Mouse (Mus musculus): ENCODE results near the gene Glis3. TPM values are rescaled to one million over a fixed set of nuclear protein-coding genes. Genes with fewer than 3 reads are reported as not detected.

Glis3 gene
- polyA plus RNA-seq, 1 experiment from 2014 or later, result 3.8 TPM

GRCm38 (mm10) chr19:28382168-28382911 is 297.5 kb downstream of the Glis3 start:
- Histone ChIP-seq H3K9ac (replicated peaks) (no peak overlapping the region), H3K27ac (no peak overlapping the region), H3K4me2 (no peak overlapping the region), H3K36me3 (no peaks in the 10 kb centered on the region), H3K4me1 (replicated peaks) (peaks cover 14% of the 10 kb centered on the region), H3K4me3 (replicated peaks) (no peak overlapping the region), H3K27me3 (no peaks in the 10 kb centered on the region), H3K9me3 (no peaks in the 10 kb centered on the region)
- WGBS, result 53% methylated on average over 10 of the region's 10 CpGs
- ATAC-seq (ENCODE audit: insufficient number of reproducible peaks, insufficient read depth, low FRiP score, low TSS enrichment, low read depth), result no peak

- Histone ChIP-seq H3K4me1 (replicated peaks) (peaks cover 22% of the 10 kb centered on the region), H3K4me3 (replicated peaks) (no peak overlapping the region), H3K36me3 (no peaks in the 10 kb centered on the region), H3K27ac (no peak overlapping the region), H3K9me3 (no peaks in the 10 kb centered on the region), H3K27me3 (no peaks in the 10 kb centered on the region), H3K9ac (replicated peaks) (no peak overlapping the region), H3K4me2 (no peak overlapping the region)
- WGBS, result 69% methylated on average over 9 of the region's 9 CpGs
- ATAC-seq (ENCODE audit: insufficient number of reproducible peaks, insufficient read depth, low FRiP score, low TSS enrichment, low read depth), result no peak
These were observed 298.4 kb downstream of the Glis3 start for GRCm38 (mm10) chr19:28381441-28381840.

- H3K9ac ChIP-seq (replicated peaks), result no peak overlapping the region
- no peaks in the 10 kb centered on the region for H3K9me3 ChIP-seq
- WGBS, result 54% methylated on average over 9 of the region's 9 CpGs
- no peak overlapping the region for H3K27ac ChIP-seq
- H3K36me3 ChIP-seq, result no peaks in the 10 kb centered on the region
- no peaks in the 10 kb centered on the region for H3K27me3 ChIP-seq
- H3K4me1 ChIP-seq (replicated peaks), result peaks cover 28% of the 10 kb centered on the region
- ATAC-seq (ENCODE audit: insufficient number of reproducible peaks, insufficient read depth, low FRiP score, low TSS enrichment, low read depth), result no peak
- H3K4me2 ChIP-seq, result no peak overlapping the region
- H3K4me3 ChIP-seq (replicated peaks), result no peak overlapping the region
These were observed 299.1 kb downstream of the Glis3 start for GRCm38 (mm10) chr19:28380691-28381262.

GRCm38 (mm10) chr19:28377788-28378295 is 302.0 kb downstream of the Glis3 start:
- Histone ChIP-seq H3K9me3 (no peaks in the 10 kb centered on the region), H3K4me2 (no peak overlapping the region), H3K27ac (no peak overlapping the region), H3K4me1 (replicated peaks) (peaks cover 29% of the 10 kb centered on the region), H3K36me3 (no peaks in the 10 kb centered on the region), H3K4me3 (replicated peaks) (no peak overlapping the region), H3K27me3 (no peaks in the 10 kb centered on the region), H3K9ac (replicated peaks) (no peak overlapping the region)
- WGBS, result 76% methylated on average over 5 of the region's 5 CpGs
- no peak for ATAC-seq (ENCODE audit: insufficient number of reproducible peaks, insufficient read depth, low FRiP score, low TSS enrichment, low read depth)

DNA sequence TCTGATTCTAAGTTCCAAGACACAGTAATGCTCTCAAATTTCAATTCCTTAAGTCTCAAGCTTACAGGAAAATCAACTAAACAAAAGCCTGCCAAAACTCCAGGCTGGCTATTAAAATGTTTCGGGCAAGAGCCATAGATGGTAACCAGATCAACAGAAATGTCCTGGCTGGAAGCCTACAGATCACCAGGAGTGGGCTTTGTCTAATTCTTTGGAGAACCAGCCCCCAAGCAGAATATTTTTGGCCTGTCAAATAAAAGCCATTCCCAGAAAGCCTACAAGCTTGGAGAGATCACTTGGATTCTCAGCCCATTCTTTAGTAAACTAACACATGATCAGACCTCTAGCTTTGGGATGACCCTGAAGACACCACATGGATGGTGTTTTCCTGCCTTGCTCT is 303.5 kb downstream of the Glis3 start:
- H3K4me2 ChIP-seq, result no peak overlapping the region
- WGBS, result 39% methylated on average over 1 of the region's 1 CpGs
- peaks cover 18% of the 10 kb centered on the region for H3K4me1 ChIP-seq (replicated peaks)
- no peaks in the 10 kb centered on the region for H3K27me3 ChIP-seq
- no peak overlapping the region for H3K4me3 ChIP-seq (replicated peaks)
- H3K36me3 ChIP-seq, result no peaks in the 10 kb centered on the region
- no peaks in the 10 kb centered on the region for H3K9me3 ChIP-seq
- H3K9ac ChIP-seq (replicated peaks), result no peak overlapping the region
- H3K27ac ChIP-seq, result 0 out of 2 replicates have a peak overlapping the region, but pooled peaks have one; percentile 23
- ATAC-seq (ENCODE audit: insufficient number of reproducible peaks, insufficient read depth, low FRiP score, low TSS enrichment, low read depth), result no peak

DNA sequence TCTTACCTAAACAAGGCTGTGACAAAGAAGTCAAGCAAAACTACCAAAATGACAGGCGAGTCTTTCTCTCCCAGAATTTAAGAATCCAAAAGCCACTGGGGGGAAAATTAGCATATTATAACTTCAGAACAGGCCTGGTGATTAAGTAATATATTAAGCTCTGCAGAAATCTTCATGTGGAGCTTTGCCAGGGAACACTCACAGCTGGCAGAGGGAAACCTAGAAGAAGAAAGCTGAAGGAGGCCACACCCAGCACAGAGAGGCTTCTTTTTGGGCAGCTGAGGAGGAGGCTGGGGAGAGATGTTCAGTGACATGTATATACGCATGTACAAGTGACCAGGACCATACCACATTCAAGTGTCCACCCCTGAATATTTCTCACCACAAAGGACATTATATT is 304.1 kb downstream of the Glis3 start:
- Histone ChIP-seq H3K4me3 (replicated peaks) (no peak overlapping the region), H3K27me3 (no peaks in the 10 kb centered on the region), H3K4me2 (no peak overlapping the region), H3K36me3 (no peaks in the 10 kb centered on the region), H3K9me3 (no peaks in the 10 kb centered on the region), H3K9ac (replicated peaks) (no peak overlapping the region), H3K27ac (no peak overlapping the region), H3K4me1 (replicated peaks) (peaks cover 17% of the 10 kb centered on the region)
- 94% methylated on average over 2 of the region's 2 CpGs for WGBS
- ATAC-seq (ENCODE audit: insufficient number of reproducible peaks, insufficient read depth, low FRiP score, low TSS enrichment, low read depth), result no peak

DNA sequence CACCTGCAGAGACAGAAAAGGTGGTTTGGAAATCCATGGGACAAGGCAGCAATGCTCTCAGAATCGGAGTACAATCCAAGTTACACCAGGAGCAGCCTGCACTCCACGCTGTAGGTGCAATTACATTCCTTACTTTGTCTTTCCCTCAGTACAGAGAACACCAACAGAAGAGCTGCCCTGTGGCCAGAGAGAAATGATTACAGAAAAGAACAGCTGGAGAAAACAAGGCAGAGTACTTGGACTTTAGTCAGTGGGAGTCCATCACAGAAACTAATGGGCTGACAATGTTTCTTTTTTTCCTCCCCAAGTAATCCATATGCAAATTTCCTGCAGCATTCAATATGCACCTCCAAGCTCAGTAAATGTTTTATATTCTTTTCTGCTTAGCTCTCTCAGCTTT is 305.4 kb downstream of the Glis3 start:
- no peak overlapping the region for H3K4me2 ChIP-seq
- no peak for ATAC-seq (ENCODE audit: insufficient number of reproducible peaks, insufficient read depth, low FRiP score, low TSS enrichment, low read depth)
- H3K9me3 ChIP-seq, result no peaks in the 10 kb centered on the region
- H3K27ac ChIP-seq, result no peak overlapping the region
- peaks cover 17% of the 10 kb centered on the region for H3K4me1 ChIP-seq (replicated peaks)
- no peak overlapping the region for H3K4me3 ChIP-seq (replicated peaks)
- H3K9ac ChIP-seq (replicated peaks), result no peak overlapping the region
- WGBS, result 66% methylated on average over 2 of the region's 2 CpGs
- H3K36me3 ChIP-seq, result no peaks in the 10 kb centered on the region
- H3K27me3 ChIP-seq, result no peaks in the 10 kb centered on the region

GRCm38 (mm10) chr19:28368215-28368614 is 311.7 kb downstream of the Glis3 start:
- Histone ChIP-seq H3K27ac (no peak overlapping the region), H3K4me1 (replicated peaks) (peaks cover 4% of the 10 kb centered on the region; the same call in 1 of the 2 replicates), H3K4me3 (replicated peaks) (no peak overlapping the region), H3K9me3 (no peaks in the 10 kb centered on the region), H3K36me3 (no peaks in the 10 kb centered on the region), H3K4me2 (no peak overlapping the region), H3K27me3 (no peaks in the 10 kb centered on the region), H3K9ac (replicated peaks) (no peak overlapping the region)
- no peak for ATAC-seq (ENCODE audit: insufficient number of reproducible peaks, insufficient read depth, low FRiP score, low TSS enrichment, low read depth)
- 87% methylated on average over 4 of the region's 4 CpGs for WGBS

GRCm38 (mm10) chr19:28367274-28367673 is 312.6 kb downstream of the Glis3 start:
- no peak for ATAC-seq (ENCODE audit: insufficient number of reproducible peaks, insufficient read depth, low FRiP score, low TSS enrichment, low read depth)
- Histone ChIP-seq H3K4me2 (no peak overlapping the region), H3K36me3 (no peaks in the 10 kb centered on the region), H3K27me3 (no peaks in the 10 kb centered on the region), H3K9ac (replicated peaks) (no peak overlapping the region), H3K4me3 (replicated peaks) (no peak overlapping the region), H3K27ac (no peak overlapping the region), H3K4me1 (replicated peaks) (peaks cover 11% of the 10 kb centered on the region), H3K9me3 (no peaks in the 10 kb centered on the region)
- WGBS, result 90% methylated on average over 6 of the region's 6 CpGs

DNA sequence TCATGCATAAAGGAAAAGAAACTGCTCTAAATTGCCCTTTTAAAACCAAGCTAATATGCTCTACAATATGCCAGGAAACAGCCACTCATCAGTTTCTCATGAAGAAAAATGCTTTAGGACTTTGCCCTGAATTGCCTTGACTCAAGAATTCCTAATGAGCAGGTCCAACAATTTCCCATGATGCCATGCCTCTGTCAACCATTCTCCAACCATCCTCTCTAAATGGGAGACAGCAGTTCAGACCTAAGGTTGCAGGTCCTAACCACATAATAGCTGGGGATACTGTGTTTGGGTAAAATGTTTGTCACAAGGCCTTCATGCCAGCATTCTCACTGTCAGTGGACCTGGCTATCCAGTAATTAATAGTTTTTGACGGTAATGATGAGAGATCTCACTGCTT is 313.1 kb downstream of the Glis3 start:
- Histone ChIP-seq H3K27ac (no peak overlapping the region), H3K4me3 (replicated peaks) (no peak overlapping the region), H3K27me3 (no peaks in the 10 kb centered on the region), H3K4me2 (no peak overlapping the region), H3K9me3 (no peaks in the 10 kb centered on the region), H3K4me1 (replicated peaks) (peaks cover 11% of the 10 kb centered on the region), H3K9ac (replicated peaks) (no peak overlapping the region), H3K36me3 (no peaks in the 10 kb centered on the region)
- 85% methylated on average over 1 of the region's 1 CpGs for WGBS
- ATAC-seq (ENCODE audit: insufficient number of reproducible peaks, insufficient read depth, low FRiP score, low TSS enrichment, low read depth), result no peak

DNA sequence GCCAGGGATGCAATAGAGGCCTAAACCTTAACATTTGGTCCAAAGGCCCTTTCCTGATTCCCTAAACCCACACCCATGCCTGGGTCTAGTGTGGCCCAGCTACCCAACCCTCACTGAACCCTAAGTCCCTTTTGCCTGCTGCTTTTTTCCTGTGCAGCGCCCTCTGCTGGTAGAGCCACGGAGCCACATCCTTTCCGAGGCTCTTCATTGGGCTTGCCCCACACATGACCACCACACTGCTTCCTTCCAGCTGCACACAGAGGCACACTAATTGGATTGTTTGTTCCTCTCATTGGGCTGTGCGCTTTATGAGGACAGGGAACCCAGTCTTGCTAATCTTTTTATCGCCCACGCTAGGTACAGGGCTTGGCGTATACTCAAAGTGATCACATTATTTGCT is 314.0 kb downstream of the Glis3 start:
- no peak overlapping the region for H3K4me3 ChIP-seq (replicated peaks)
- H3K27me3 ChIP-seq, result no peaks in the 10 kb centered on the region
- H3K9ac ChIP-seq (replicated peaks), result no peak overlapping the region
- no peak overlapping the region for H3K4me2 ChIP-seq
- H3K27ac ChIP-seq, result no peak overlapping the region
- H3K36me3 ChIP-seq, result no peaks in the 10 kb centered on the region
- 24% methylated on average over 7 of the region's 7 CpGs for WGBS
- H3K4me1 ChIP-seq (replicated peaks), result peaks cover 11% of the 10 kb centered on the region
- no peak for ATAC-seq (ENCODE audit: insufficient number of reproducible peaks, insufficient read depth, low FRiP score, low TSS enrichment, low read depth)
- H3K9me3 ChIP-seq, result no peaks in the 10 kb centered on the region
